Mouse (Mus musculus) bone marrow, adult 2 months (tissue): ENCODE data around the gene Btbd10.

Experiments used
- CTCF ChIP-seq: fragments of 200-500 bp; IDR thresholded peaks from 2 replicates; pipeline ENCODE4 v1.5.1; 2011; ENCODE audit warnings: low read length, control low read depth; ENCODE audit not compliant: control insufficient read depth, insufficient read depth
- POLR2A ChIP-seq: fragments of 200-500 bp; IDR thresholded peaks from 2 replicates; pipeline ENCODE4 v1.6.1; 2011; ENCODE audit warnings: low read depth, mild to moderate bottlenecking, control low read depth, low read length, borderline replicate concordance; ENCODE audit not compliant: control insufficient read depth

- TF ChIP-seq POLR2A, result no peak
- no peak for TF ChIP-seq CTCF
Observed at GRCm38 (mm10) chr7:113372682-113373081, 3.5 kb upstream of the Btbd10 start.
